Mouse (Mus musculus) lung, postnatal 0 days (tissue): Measurements from ENCODE around the gene Sez6.

ENCODE experiments used
- CTCF ChIP-seq: IDR thresholded peaks from 2 replicates; pipeline ENCODE4 v1.5.1; 2016; ENCODE audit warnings: antibody characterized with exemption, mild to moderate bottlenecking
- EP300 ChIP-seq: IDR thresholded peaks from 2 replicates; pipeline ENCODE4 v1.6.1; 2016; ENCODE audit warnings: antibody characterized with exemption, mild to moderate bottlenecking, control low read depth

DNA sequence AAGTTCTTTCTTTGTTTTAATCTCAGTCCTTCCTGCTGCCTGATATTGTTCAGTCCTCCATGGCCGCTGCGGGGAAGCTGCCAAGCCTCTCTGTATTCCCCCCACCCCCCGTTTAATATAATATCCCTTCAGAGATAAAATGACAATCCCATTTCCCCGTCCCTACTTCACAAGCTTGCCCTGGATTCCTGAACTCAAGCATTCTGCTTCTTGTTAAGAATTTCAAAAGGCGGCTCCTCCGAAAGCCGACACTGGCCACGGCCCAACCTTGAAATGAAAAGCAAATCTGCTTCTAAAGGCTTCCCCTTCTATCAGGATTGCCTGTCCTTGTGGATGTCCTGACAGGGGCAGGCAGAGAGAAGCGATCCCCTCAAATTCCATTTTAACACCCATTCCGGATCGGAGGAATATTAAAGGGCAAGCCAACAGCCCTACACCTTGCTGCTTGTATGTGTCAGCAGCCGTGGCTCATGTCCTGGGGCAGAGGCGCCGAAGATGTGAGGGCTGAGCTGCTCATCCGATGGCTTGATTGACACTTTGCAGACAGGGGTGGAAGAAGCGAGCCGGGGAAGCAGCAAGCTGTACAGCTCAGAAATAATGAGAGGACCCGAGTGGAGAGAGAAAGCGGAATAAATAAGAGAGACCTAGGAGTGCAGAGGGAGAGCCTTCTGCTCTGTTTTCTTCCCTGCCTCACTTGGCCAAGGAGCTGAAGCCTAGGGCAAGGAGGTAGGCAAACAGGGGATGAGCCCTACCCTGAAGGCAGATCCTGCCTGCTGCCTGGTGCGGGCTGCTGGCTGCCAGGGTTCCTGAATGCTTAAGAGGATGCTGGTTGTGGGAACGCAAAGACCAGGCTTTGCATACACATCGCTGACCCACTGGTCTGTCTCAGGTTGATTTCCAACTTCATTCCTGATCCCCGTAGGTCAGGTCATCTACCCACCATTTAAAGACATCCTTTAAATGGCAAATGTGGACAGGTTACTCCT lies 33.5 kb upstream of the Sez6 start:
- TF ChIP-seq EP300 = no peak
- TF ChIP-seq CTCF = no peak
